Mouse (Mus musculus) midbrain, postnatal 0 days (tissue): ENCODE data around the gene Pip5k1b. TPM values are rescaled to one million over a fixed set of nuclear protein-coding genes. Genes with fewer than 3 reads are reported as not detected.

Experiments
- ATAC-seq: fragments of 200-750 bp; cut with Nextera tagmentation; 2 replicates; pipeline ENCODE4 v1.8.0; 2017; ENCODE audit warnings: moderate number of reproducible peaks, mild to moderate bottlenecking, moderate TSS enrichment, moderate library complexity; ENCODE audit not compliant: low FRiP score
- DNase-seq: peaks from one replicate; pipeline ENCODE4 v3.0.0-alpha.2; 2015; ENCODE audit warnings: low spot score
- H3K27ac ChIP-seq: fragments of 300-500 bp; sonication (generic); 2 replicates; pipeline ENCODE4 v1.5.1; 2014; ENCODE audit warnings: low read depth, mild to moderate bottlenecking, low read length, mixed read lengths
- H3K27me3 ChIP-seq: fragments of 300-500 bp; sonication (generic); 2 replicates; pipeline ENCODE4 v1.6.1; 2014; ENCODE audit warnings: low read length, control low read depth, mixed read lengths; ENCODE audit not compliant: insufficient read depth
- H3K36me3 ChIP-seq: fragments of 300-500 bp; sonication (generic); 2 replicates; pipeline ENCODE4 v1.6.1; 2014; ENCODE audit warnings: low read length, control low read depth, mixed read lengths; ENCODE audit not compliant: insufficient read depth
- H3K4me1 ChIP-seq: fragments of 300-500 bp; sonication (generic); 2 replicates; pipeline ENCODE4 v1.6.1; 2014; ENCODE audit warnings: mild to moderate bottlenecking, control low read depth, antibody characterized with exemption, low read length, mixed read lengths; ENCODE audit not compliant: insufficient read depth
- H3K4me2 ChIP-seq: fragments of 300-500 bp; sonication (generic); 2 replicates; pipeline ENCODE4 v1.6.1; 2014; ENCODE audit warnings: low read depth, mild to moderate bottlenecking, low read length, mixed read lengths; ENCODE audit not compliant: poor library complexity, severe bottlenecking
- H3K4me3 ChIP-seq: fragments of 300-500 bp; sonication (generic); 2 replicates; pipeline ENCODE4 v1.5.1; 2014; ENCODE audit warnings: low read depth, mild to moderate bottlenecking, low read length, moderate library complexity
- H3K9ac ChIP-seq: fragments of 300-500 bp; sonication (generic); replicated peaks from 2 replicates; pipeline ENCODE4 v1.6.1; 2014; ENCODE audit warnings: mild to moderate bottlenecking, low read length, moderate library complexity, mixed read lengths; ENCODE audit not compliant: poor library complexity, severe bottlenecking
- H3K9me3 ChIP-seq: fragments of 300-500 bp; sonication (generic); 2 replicates; pipeline ENCODE4 v1.6.1; 2016; ENCODE audit warnings: low read length, control low read depth
- CTCF ChIP-seq: IDR thresholded peaks from 2 replicates; pipeline ENCODE4 v1.5.1; 2016; ENCODE audit warnings: antibody characterized with exemption, mild to moderate bottlenecking
- WGBS: fragments of 180-500 bp; shearing (Covaris S2); extraction: QIAGEN DNeasy Blood & Tissue Kit; methylation state at CpG from one replicate; pipeline ENCODE4 v1.1.7; 2014; 5-methylcytosine and 5-hydroxymethylcytosine counted together
- polyA plus RNA-seq: library from polyadenylated mRNA; unstranded; fragments of >200 nt; fragmentation: Nextera tagmentation; extraction: Ambion mirVana; gene quantifications from 2 replicates; pipeline ENCODE4 v1.2.1, GENCODE M21; 2015
- total RNA-seq: library from RNA; depleted of rRNA; stranded (reverse); fragments of >200 nt; gene quantifications from 2 replicates; pipeline ENCODE4 v1.2.3, GENCODE M21; 2014

Pip5k1b gene
- total and polyA plus RNA-seq, 2 experiments from 2014 or later, result 0.86 to 3.0 TPM

GRCm38 (mm10) chr19:24468616-24469015 is 87.1 kb downstream of the Pip5k1b start:
- DNase-seq, result no peak
- H3K4me3 ChIP-seq, result no peak overlapping the region
- no peaks in the 10 kb centered on the region for H3K36me3 ChIP-seq
- H3K27ac ChIP-seq, result no peak overlapping the region
- no peaks in the 10 kb centered on the region for H3K9me3 ChIP-seq
- no peak overlapping the region for H3K9ac ChIP-seq
- H3K27me3 ChIP-seq, result no peaks in the 10 kb centered on the region
- H3K4me2 ChIP-seq, result no peak overlapping the region
- no peaks in the 10 kb centered on the region for H3K4me1 ChIP-seq
- TF ChIP-seq CTCF, result no peak
- ATAC-seq, result no peak
- WGBS, result 62% methylated on average over 3 of the region's 3 CpGs

DNA sequence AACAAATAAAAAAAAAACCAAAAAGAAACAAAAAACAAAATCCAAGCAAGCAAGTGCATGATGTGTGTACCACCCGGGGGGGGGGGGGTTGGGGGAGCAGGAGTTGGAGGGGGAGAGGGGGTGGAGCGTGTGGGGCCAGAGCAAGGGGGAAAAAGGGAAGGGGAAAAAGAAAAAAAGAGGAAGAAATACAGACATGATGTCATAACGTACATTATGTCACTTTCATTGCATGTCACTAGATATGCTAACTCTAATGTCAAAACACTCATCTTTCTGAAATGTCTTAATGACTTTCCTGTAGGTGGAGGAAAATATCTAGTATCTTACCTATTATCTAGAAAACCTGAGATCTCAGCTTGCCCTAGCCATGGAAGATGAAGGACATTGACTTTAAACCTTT is 92.7 kb downstream of the Pip5k1b start:
- ATAC-seq (no peak), DNase-seq (no peak)
- 78% methylated on average over 3 of the region's 3 CpGs for WGBS
- no peak for TF ChIP-seq CTCF
- Histone ChIP-seq H3K4me3 (no peak overlapping the region), H3K4me1 (no peaks in the 10 kb centered on the region), H3K27me3 (no peaks in the 10 kb centered on the region), H3K27ac (no peak overlapping the region), H3K9me3 (no peaks in the 10 kb centered on the region), H3K9ac (no peak overlapping the region), H3K4me2 (no peak overlapping the region), H3K36me3 (no peaks in the 10 kb centered on the region)

DNA sequence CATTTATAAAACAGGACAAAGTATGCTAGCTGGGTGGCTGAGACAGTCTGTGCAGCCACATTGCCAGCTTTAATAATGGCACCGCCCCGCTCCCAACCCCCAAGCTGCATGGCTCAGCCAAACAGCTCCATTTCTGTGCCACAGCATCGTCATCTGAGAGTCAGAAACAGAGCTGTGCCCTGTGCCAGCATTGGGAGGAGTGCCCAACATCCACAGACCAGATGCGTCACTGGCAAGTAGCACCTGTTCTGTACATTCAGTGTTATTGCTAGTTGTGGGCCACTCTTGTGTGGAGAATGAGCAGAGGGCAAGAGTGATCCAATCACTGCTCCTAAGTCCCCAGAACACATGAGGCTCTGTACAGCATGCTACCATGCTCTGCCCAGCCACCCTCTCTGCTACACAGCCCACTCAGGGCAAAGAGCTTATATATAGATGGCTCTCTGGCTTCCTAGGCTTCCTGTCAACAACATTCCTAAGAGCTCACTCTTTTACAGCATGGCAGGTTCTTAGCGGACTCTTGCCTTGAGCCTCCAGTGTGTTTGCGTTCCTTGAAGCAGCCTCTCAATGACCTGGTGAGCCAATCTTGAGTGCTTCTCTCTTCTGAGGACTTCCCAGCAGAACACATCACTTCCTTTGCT is 99.0 kb downstream of the Pip5k1b start:
- Histone ChIP-seq H3K4me3 (no peak overlapping the region), H3K4me2 (no peak overlapping the region), H3K4me1 (no peaks in the 10 kb centered on the region), H3K9ac (no peak overlapping the region), H3K27ac (no peak overlapping the region), H3K27me3 (no peaks in the 10 kb centered on the region), H3K36me3 (no peaks in the 10 kb centered on the region), H3K9me3 (no peaks in the 10 kb centered on the region)
- 90% methylated on average over 6 of the region's 6 CpGs for WGBS
- TF ChIP-seq CTCF, result no peak
- DNase-seq, result peak; percentile 38
- no peak for ATAC-seq

DNA sequence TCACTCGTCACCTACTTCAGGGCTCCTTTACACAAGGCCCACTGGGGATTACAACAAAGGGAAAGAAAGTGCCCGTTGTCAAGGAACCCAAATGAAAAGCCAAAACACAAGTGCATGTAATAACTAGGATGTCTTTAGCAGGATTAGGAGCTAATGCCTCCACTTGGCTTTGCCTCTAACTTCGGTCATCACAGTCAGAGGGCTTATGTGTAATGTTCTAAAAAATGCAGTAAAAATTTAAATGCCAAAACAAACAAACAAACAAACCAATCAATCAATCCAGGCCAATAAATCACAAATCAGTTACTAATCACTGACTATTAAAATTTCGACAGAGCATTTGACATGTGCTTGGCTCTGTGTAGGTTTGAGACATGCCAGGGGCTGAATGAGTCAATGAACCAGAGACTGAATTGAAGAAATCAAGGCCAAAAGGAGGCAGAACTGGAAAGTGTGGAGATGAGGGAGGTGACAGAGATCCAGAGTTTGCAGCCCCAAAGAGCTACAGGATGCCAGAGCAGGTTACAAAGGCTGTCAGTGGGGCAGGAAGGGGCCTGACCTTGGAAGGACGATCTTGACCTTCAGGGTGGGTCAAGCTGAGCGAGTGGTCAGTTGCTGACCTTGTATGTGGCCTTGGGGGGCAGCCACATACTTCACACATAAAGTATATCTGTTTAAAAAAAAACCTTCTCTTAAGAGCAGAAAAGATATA is 100.3 kb downstream of the Pip5k1b start:
- 76% methylated on average over 6 of the region's 6 CpGs for WGBS
- no peaks in the 10 kb centered on the region for H3K9me3 ChIP-seq
- no peak overlapping the region for H3K9ac ChIP-seq
- no peak overlapping the region for H3K27ac ChIP-seq
- H3K36me3 ChIP-seq, result no peaks in the 10 kb centered on the region
- H3K4me3 ChIP-seq, result no peak overlapping the region
- no peaks in the 10 kb centered on the region for H3K4me1 ChIP-seq
- no peaks in the 10 kb centered on the region for H3K27me3 ChIP-seq
- no peak for ATAC-seq
- no peak for TF ChIP-seq CTCF
- no peak overlapping the region for H3K4me2 ChIP-seq
- DNase-seq, result no peak

DNA sequence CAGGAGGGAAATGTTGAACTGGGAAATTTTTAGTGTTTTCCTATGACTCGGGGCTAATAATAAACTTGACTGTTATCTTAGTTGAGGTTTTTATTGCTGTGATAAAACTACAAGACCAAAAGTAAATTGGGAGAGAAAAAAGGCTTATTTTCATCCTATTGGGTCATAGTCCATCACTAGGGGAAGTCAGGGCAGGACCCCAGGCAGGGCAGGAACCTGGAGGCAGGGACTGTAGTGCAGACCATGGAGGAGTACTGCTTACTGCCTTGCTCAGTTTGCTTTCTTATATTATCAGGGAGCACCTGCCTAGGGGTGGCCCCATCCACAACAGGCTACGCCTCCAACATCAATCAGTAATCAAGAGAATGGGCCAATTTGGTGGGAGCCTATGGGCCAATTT is 101.2 kb downstream of the Pip5k1b start:
- no peak for ATAC-seq
- no peak for TF ChIP-seq CTCF

GRCm38 (mm10) chr19:24453379-24453778 is 102.3 kb downstream of the Pip5k1b start:
- no peaks in the 10 kb centered on the region for H3K36me3 ChIP-seq
- DNase-seq, result peak; percentile 65
- no peak for TF ChIP-seq CTCF
- no peak overlapping the region for H3K9ac ChIP-seq
- 18% methylated on average over 13 of the region's 13 CpGs for WGBS
- H3K27me3 ChIP-seq, result no peaks in the 10 kb centered on the region
- no peaks in the 10 kb centered on the region for H3K9me3 ChIP-seq
- H3K4me1 ChIP-seq, result no peaks in the 10 kb centered on the region
- no peak overlapping the region for H3K4me3 ChIP-seq
- H3K4me2 ChIP-seq, result peak overlapping the region; percentile 30
- no peak for ATAC-seq
- H3K27ac ChIP-seq, result no peak overlapping the region

More for the DNA sequence above, 101.2 kb downstream of the Pip5k1b start:
- Histone ChIP-seq H3K36me3 (no peaks in the 10 kb centered on the region), H3K9ac (no peak overlapping the region), H3K27me3 (no peaks in the 10 kb centered on the region), H3K4me2 (no peak overlapping the region), H3K4me3 (no peak overlapping the region), H3K27ac (no peak overlapping the region), H3K4me1 (no peaks in the 10 kb centered on the region), H3K9me3 (no peaks in the 10 kb centered on the region)
- DNase-seq, result no peak
- WGBS, result 92% methylated on average over 2 of the region's 2 CpGs
